Comparison of ENCODE assay signal across 12 mouse cellular contexts in the genomic region with DNA sequence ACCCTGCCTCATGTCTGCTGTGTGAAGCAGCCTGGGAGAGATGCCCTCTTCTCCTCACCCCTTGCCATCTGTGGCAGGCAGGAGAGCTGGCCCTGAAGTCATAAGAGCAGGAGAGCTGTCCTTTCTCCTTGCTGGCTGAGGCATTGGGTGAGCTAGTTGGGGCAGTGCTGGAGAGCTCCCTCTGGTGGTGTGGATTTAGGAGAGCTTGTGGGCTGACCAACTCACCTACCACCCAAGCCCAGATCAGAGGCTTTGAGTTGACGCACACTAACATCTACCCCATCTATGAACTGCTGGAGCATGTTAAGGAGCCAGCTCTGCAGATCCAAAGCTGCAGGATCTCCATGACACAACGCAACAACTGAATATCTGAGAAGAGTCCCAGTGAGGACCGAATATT.
DNase-seq lines count a peak whose midpoint lies in the region; ATAC-seq and TF ChIP-seq lines count a peak whose summit lies in the region.
"Had no signal": no experiment of that assay in that cellular context is flagged by ENCODE, and none has a peak within 500 bp of the region (broad histone marks: within the 10 kb centered on the region; RNA-seq: fewer than 3 reads in every experiment).

No protein-coding gene starts in this region.

- peak; percentile 31; the same call in 1 of the 2 replicates for TF ChIP-seq CTCF in liver, embryonic 14.5 days (IDR thresholded peaks at IDR 0.05; ENCODE audit: low read depth)

- H3K36me3 ChIP-seq in liver, embryonic 14.5 days (replicated peaks; ENCODE audit: control insufficient read depth, insufficient read depth, low read depth) = no peaks in the 10 kb centered on the region
- H3K36me3 ChIP-seq: embryonic facial prominence, embryonic 12.5 days; forebrain, embryonic 12.5 days; hindbrain, embryonic 10.5 days had no signal

- no peak overlapping the region for H3K27ac ChIP-seq in liver, embryonic 14.5 days
- H3K27ac ChIP-seq: embryonic facial prominence, embryonic 12.5 days; forebrain, embryonic 12.5 days; hindbrain, embryonic 10.5 days had no signal

- H3K9me3 ChIP-seq in liver, embryonic 14.5 days (ENCODE audit: control insufficient read depth, low read length) = no peaks in the 10 kb centered on the region
- H3K9me3 ChIP-seq: embryonic facial prominence, embryonic 12.5 days; forebrain, embryonic 12.5 days; hindbrain, embryonic 10.5 days had no signal

- H3K4me1 ChIP-seq in liver, embryonic 14.5 days (replicated peaks; ENCODE audit: control insufficient read depth in 2 of 2, insufficient read depth in 2 of 2, low read length in 1 of 2) = no peaks in the 10 kb centered on the region

- peak; percentile 8 for DNase-seq in heart, postnatal 4 days
- DNase-seq in heart, adult 9 months (ENCODE audit: low spot score in 2 of 2) = no peak
- DNase-seq in liver, embryonic 14.5 days (ENCODE audit: low read depth in 3 of 3, low spot score in 3 of 3) = no peak
- no peak for DNase-seq in liver
- DNase-seq in NIH3T3 (ENCODE audit: low read depth) = peak; percentile 4
- peak; percentile 9 for DNase-seq in lung, postnatal 14 days
- DNase-seq in ovary, adult 18-20 months (ENCODE audit: low spot score) = no peak
- DNase-seq: cerebellum, adult 9-10 months had no signal

- TF ChIP-seq EP300 in liver, embryonic 14.5 days (IDR thresholded peaks at IDR 0.05; ENCODE audit: low read depth) = no peak

- no peak overlapping the region for H3K9ac ChIP-seq in liver, embryonic 14.5 days (replicated peaks)
- H3K9ac ChIP-seq: embryonic facial prominence, embryonic 12.5 days; forebrain, embryonic 12.5 days had no signal

- no peak overlapping the region for H3K4me3 ChIP-seq in liver, embryonic 14.5 days (ENCODE audit: insufficient read depth in 1 of 2, low read depth in 2 of 2, low read length in 2 of 2)
- H3K4me3 ChIP-seq: embryonic facial prominence, embryonic 12.5 days; forebrain, embryonic 12.5 days; hindbrain, embryonic 10.5 days had no signal

- ATAC-seq in liver, embryonic 14.5 days (ENCODE audit: insufficient read depth) = no peak
- no peak for ATAC-seq in activated CD4-positive, CD25-positive, alpha-beta regulatory T cell, adult 4 months

- 47% methylated on average over 3 of the region's 3 CpGs for WGBS in liver, embryonic 14.5 days (ENCODE audit: insufficient replicate concordance)

- H3K4me2 ChIP-seq in liver, embryonic 14.5 days (ENCODE audit: low read depth) = no peak overlapping the region
- H3K4me2 ChIP-seq: embryonic facial prominence, embryonic 12.5 days; forebrain, embryonic 12.5 days had no signal

- no peaks in the 10 kb centered on the region for H3K27me3 ChIP-seq in liver, embryonic 14.5 days (ENCODE audit: control insufficient read depth, insufficient read depth, low read length)
- H3K27me3 ChIP-seq: embryonic facial prominence, embryonic 12.5 days; forebrain, embryonic 12.5 days had no signal

Comparison
In these comparisons a context has a peak if more than half of its experiments do, and no peak if none do; other contexts are left out.
1. DNase-seq: peak in heart, postnatal 4 days (single experiment), NIH3T3 (single experiment) and lung, postnatal 14 days (single experiment); none in heart, adult 9 months (0 of 2), liver, embryonic 14.5 days (0 of 3), liver (single experiment) and ovary, adult 18-20 months (single experiment).